Mouse (Mus musculus): ENCODE data around the gene Mertk. TPM values are rescaled to one million over a fixed set of nuclear protein-coding genes. Genes with fewer than 3 reads are reported as not detected.

Gene Mertk
- polyA plus RNA-seq, 2 experiments from 2014 or later, result not detected

DNA sequence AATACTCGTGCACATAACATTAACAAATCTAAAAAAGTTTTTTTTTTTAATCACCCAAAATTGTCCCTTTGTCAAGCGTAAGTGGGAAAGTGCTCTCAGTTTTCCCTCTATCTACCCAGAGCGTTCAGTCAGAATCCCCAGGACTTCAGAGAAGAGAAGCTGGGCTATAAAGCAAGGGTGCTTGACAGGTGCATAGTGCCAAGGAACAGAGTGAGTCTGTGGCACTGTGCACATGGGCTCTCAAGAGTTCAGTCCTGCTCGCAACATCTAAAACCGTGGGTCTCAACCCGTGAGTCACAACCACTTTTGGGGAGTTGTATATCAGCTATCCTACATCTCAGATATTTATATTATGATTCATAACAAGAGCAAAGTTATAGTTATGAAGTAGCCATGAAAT lies 71.8 kb downstream of the Mertk start:
- ATAC-seq, result no peak

DNA sequence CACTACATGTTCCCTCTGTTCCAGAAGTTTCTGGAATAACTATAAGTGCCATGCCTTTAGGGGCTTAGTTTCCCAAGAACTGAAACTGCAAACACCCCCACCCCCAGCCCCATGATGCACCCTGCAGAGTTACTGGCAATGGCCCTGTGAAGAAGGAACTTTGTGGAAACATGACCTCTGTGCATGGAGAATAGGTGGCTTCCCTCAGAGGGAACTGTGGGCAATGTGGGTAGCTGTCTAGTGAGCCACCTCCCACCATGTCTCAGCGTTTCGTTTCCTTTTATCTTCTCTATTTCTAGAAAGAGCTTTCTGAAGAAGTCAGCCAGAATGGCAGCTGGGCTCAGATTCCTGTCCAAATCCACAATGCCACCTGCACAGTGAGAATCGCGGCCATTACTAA lies 72.3 kb downstream of the Mertk start:
- no peak for ATAC-seq

DNA sequence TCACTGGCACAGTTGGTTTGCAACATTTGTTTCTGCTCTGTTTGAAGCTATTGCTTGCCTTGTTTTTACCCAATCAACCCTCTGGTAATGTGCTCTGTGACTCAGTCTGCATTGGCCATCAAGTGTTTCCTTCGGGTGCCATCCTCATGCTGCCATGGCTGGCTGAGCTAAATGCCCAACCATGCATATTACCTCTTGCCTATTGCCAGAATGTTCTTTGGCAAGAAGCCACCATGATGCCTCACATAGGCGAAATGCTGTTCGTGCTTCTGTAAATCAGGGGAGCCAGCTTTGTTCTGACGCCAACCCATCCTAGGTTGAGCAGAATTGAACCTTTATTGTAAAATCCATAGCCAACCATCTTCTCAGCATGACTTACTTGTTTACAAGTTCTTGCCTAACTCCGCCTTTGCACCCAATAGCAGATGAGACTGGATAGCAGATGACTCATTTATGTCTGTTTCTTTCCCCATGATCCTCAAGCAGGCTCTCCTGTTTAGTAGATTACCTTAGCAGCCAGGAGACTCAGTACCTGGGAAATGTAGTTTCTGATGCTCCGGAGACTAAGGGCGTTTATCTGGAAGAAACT lies 73.1 kb downstream of the Mertk start:
- ATAC-seq, result no peak

DNA sequence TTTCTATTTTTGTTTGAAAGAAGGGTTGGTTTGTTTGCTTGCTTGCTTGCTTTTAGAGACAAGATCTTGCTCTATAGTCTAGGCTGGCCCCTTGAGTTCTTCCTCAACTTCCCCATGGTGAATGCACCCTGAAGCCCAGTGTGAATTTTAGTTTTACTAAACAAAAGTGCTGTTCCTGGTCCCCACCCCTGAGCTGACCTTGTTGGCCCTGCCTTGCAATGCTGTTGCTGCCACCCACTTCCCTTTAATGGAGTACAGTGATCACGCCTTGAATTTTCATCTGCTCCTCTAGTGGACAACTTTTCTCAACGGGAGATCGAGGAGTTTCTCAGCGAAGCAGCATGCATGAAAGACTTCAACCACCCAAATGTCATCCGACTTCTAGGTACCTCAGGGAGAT lies 83.5 kb downstream of the Mertk start:
- ATAC-seq, result no peak

DNA sequence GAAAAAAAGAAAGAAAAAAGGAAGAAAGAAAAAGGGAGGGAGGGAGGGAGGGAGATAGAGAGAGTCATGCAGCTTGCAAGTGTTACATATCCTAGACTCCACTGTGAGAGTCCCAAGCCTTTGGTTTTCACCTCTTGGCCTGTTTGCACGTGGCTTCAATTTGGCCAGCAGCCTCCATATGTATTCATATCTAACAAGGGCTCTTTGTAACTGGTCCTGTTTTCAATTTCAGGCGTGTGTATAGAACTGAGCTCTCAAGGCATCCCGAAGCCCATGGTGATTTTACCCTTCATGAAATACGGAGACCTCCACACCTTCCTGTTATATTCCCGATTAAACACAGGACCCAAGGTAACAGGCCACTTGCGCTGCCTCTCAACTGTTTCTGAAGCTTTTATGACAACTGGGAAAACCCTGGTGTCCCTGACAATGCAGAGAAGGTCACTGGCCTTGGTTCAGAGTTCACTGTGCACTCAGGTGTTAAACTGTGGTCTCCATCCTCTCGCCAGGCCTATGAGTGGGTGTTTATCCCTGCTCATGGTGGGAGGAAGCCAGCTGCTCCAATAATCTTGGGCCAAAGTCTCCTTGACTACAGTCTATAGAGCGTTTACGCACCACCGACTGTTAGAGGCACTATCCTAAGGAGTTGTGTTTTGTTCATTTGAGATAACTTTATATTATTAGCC lies 85.0 kb downstream of the Mertk start:
- ATAC-seq, result no peak

DNA sequence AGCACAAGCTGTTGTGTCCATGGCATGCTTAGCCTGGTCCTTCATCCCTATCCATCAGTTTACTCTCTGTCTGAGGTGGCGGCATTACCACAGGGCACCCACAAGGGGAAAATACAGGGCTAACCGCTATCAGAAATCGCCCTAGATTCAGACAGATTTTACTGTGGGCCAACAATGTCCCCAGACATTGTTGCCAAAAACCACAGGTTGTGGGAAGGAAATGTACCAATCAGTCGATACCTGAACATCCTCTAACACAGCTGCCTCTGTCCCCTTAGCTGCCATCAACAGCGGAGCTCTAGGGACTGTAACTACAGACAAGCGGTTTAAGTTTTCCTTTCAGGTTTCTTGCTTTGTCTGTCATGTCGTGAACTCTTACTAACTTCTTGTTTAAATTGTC lies 86.1 kb downstream of the Mertk start:
- ATAC-seq, result no peak

DNA sequence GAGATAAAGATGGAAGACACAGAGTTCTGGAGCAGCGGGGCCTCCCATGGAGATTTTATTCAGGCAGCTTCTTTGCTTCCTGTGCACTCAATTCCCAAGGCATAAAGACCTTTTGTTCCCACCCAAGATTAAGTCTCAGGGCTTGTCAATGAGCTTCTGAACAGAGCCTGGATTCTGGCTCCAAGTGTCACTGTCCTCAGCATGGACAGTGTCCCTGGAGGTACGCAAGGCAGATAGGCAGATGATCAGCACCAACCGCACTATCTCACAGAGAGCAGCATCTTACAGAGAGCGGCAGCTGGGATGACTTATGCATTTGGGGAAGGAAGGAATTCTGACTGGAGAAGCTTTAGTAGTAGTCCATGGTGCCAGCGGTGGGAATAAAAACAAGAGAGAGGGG lies 87.6 kb downstream of the Mertk start:
- ATAC-seq, result no peak

DNA sequence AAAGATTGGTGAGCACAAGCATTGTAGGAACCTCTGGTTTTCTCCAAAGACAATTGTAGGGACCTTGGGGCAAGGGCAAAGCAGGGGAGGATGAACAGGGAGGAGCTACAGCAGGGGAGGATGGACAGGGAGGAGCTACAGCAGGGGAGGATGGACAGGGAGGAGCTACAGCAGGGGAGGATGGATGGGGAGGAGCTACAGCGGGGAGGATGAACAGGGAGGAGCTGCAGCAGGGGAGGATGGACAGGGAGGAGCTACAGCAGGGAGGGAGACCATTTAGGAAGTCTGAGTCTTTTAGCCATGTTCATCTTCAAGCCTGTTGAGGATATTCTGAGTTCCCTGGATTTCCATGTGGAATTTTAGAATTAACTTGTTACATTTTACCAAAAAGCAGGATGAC lies 88.0 kb downstream of the Mertk start:
- no peak for ATAC-seq

DNA sequence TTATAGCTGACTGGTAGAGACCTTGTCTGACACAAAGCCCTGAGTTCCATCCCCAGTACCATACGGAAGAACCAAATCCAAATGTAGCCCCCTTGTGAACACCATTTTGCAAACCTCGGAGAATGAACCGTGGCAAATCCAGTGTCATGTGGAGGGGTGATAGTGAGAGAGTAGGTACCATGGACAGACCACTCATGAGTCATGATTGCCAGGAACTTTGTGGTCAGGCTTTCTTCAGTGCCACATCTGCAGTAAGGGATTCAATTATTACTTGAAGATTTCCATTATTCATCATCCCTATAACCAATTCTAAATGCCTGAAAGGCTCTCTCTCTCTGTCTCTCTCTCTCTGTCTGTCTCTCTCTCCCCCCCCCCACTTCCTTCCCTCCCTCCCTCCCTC lies 89.0 kb downstream of the Mertk start:
- no peak for ATAC-seq

DNA sequence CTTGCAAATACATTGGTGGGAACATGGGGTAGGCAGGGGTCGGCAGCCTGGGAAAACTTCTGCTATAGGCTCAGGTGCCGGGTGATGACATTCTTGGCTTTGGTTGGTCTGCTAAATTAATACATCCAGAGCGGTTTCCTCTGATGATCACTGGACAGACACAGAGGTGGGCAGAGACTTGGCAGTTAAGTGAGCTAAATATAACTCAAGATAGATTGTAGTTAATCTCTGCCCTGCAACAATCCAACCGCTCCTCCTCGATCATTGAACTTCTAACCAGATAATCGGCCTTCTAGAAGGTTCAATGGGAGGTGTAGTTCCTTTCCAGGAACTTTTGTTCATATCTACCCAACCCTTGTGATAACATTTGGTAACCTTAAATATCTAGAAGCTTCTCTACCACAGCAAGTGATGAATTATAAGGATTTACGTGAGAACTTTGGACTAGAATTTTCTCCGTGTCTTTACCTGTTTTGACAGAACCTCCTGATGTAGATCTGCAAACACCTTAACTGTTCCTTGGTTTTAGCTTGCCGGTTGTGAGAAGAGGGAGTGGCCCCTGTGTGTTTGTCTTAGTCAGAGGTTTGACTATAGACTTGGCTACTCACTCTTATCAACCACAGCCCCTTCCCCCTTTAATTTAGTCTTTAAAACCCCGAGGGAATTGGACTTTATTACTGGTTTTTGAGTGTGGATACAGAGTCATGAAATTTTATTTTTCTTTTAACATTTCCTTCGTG lies 92.3 kb downstream of the Mertk start:
- no peak for ATAC-seq

DNA sequence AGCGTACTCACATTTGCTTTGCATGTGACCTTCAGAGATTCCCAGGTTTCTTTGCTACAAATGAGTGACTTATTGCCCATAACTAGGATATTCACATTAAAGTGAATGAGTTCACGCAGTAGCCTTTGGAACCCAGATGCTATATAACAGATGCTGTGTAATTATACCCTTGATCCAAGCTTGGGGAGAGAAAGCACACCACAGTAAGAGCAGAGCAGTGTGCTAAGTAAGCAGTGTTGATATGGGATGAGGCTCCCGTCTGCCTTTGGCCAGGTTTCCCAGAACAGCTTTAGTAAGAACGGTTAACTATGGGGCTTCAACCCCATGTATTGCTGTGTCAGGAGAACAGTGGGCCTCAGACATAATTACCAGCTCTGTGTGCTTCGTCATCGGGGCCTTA lies 95.2 kb downstream of the Mertk start:
- ATAC-seq, result no peak

DNA sequence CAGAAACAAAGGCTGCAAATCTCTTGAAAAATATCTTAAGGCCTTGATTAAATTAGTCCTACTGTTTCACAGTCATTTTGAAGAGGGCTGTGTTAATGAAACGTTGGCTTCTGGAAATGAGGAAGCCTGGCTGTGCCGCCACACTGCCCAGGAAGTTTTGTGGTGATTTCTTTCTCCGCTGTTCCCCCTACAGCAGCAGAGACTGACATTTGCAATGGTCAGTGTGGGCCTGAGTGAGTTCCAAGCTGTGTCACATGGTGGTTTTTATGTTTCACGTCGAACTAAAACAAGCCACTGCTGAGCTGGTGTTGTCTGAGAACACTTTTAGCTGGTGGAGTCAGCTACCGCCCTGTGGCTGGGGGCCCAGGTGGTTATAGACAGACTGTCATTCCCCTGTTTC lies 97.7 kb downstream of the Mertk start:
- ATAC-seq, result no peak

DNA sequence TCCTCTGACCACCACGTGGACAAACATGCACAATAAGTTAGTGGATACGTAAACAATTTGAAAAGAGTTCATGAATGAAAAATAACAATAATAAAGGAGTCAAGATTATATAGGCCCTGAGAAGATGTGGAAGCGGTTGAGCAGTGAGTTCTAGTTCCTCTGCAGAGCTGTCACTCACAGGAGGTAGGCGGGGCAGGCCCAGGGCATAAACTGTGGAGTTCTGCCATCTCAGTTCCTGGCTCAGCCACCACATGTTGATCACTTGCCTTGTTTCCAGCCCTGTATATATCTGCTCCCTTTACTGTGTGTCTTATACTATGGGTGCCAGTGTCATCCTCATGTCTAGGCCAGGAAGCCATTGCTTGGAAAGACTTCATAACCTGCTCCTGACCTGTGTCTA lies 104.7 kb downstream of the Mertk start:
- ATAC-seq, result no peak

DNA sequence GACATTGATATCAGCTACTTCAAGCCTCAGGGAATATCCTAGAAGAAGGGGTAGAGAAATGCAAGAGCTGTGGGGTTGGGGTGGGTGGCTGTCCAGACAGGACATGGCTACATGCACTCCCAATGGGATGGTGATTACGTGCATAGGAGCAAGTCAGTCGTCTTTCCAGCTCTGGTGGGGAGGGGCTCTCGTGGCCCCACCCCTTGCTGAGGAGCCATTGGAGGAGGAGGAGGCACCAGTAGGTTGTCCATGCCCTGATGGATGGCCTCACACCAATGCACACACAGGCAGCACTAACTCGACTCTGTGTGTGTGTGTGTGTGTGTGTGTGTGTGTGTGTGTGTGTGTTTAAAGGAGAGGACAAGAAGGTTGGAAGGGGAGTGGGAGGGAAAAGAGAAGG lies 106.6 kb downstream of the Mertk start:
- no peak for ATAC-seq

DNA sequence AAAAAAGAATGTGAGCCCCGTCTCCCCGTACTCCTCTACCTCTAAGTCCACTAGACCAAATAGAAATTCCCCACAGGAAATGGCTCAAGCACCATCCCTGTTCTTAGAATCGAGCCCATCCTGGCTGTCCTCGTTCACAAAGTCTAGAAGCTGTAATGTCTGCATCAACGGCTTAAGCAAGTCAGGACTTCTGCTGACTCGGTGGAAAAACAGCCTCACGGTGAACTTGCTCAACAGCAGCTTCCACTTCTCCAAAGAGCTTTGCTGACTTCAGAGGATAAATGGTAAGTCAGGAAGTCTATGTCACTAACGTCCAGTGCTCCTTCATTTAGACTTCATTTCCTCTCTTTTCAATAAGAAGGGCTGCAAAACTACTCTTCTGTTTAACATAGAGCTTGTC lies 107.8 kb downstream of the Mertk start:
- no peak for ATAC-seq

DNA sequence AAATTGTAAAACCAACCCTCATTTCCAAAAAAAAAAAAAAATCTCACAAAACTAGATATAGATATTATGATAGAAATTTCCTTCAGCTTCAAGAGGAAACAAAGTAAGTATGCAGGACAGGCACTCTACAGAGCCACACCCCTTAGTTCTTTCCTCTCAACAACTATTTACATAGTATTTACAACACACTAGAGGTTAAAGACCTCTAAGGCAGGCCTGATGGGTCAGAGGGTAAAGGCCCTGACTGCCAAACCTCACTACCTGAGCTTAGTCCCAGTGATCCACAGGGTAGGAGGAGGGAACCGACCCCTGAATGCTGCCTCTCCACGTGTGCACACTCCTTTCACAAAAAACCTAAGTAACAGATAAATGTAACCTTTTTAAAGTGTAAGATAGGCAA lies 114.0 kb downstream of the Mertk start:
- ATAC-seq, result no peak

DNA sequence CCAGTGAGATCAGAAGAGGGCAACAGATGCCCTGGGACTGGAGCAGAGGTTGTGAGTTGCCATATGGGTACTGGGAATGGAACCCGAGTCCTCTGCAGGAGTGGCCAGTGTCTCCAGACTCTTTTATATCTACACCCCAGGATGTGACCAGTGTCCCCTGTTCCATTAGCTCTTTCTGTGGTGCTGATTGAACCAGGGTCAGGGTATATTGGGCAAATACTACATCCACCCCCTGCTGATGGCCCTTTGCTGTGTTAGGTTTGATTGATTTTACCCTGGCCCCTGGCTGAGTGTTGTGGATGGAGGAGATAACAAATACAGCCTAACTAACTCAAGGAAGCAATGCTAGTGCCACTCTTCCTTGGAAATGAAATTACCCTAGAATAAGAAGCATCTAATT lies 117.6 kb downstream of the Mertk start:
- no peak for ATAC-seq

DNA sequence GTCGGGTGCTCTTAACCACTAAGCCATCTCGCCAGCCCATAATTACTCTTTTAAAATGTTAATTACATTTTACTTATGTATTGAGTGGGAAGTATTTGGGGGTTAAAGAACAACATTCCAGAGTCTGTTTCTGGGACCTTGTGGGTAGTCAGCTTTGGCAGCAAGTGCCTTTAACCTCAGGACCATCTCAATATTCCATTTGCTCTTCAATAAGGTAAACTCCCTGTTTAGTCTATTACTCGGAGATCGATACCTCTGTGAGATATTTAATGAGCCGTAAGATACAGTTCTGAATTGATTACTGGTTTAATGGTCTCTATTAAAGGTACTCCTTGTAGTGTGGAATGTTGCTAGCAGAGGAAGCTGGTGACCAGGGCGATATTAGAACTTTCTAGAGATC lies 118.2 kb downstream of the Mertk start:
- no peak for ATAC-seq

DNA sequence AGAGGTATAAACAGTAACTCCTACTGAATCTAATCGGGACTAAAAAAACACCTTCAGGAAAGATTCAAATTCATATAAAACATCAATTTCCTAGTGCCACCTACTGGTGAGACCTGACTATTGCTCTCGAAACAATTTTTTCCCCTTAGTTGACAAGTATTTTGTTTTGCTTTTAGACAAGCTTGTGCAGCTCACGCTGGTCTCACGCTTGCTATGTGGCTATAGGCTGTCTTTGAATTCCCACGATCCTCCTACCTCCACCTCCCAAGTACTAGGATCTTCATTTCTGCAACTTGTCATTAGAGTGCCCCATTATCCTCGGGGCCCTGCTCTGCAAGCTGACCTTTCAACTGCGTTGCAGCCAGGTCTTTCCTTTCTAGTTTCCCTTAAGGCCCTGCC lies 118.6 kb downstream of the Mertk start:
- ATAC-seq, result peak; percentile 46

DNA sequence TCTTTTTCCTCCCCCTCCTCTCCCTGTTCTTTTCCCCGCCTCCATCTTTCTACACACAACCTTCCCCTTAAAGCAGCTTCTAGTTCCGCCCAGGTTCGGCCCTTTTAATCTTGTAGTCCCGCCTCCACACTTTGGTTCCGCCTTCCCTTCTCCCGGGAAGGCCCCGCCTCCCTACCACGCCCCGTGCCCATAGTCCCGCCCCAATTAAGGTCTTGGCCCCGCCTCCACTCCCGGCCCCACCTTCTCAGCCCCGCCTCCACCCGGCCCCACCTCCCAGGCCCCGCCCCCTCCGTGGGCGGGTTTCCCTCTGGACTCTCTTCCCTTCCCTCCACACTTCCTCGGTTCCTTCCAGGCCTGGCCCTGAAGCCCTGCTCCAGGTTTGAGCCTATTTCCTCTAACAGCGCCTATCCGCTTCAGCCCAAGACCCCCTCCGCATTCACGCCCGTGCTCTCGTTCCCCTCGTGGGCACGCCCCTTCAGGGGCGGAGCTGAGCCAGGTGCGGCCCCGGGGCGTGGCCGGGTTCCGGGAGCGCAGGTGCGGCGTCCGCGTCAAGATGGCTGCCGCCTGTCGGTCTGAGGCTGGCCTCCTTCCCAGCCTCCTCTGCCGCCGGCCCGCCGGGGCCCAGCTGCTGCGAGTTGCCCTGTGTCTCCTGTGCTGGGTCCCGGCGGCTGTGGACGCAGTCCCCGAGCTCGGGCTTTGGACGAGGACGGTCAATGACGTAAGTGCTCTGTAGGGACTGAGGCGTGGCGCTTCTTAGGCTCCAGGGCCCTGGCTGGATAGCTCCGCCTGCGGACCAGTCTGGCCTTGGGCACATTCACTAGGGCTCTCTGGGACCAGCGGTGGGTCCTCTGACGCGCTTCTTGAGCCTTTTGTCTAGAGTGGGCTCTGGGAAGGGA lies 119.3 kb downstream of the Mertk start, which contains the start of gene Tmem87b:
Gene Tmem87b, plus strand, starts transcription at position 333 of the 896 bp plus-strand sequence.
- peak; percentile 88 for ATAC-seq

DNA sequence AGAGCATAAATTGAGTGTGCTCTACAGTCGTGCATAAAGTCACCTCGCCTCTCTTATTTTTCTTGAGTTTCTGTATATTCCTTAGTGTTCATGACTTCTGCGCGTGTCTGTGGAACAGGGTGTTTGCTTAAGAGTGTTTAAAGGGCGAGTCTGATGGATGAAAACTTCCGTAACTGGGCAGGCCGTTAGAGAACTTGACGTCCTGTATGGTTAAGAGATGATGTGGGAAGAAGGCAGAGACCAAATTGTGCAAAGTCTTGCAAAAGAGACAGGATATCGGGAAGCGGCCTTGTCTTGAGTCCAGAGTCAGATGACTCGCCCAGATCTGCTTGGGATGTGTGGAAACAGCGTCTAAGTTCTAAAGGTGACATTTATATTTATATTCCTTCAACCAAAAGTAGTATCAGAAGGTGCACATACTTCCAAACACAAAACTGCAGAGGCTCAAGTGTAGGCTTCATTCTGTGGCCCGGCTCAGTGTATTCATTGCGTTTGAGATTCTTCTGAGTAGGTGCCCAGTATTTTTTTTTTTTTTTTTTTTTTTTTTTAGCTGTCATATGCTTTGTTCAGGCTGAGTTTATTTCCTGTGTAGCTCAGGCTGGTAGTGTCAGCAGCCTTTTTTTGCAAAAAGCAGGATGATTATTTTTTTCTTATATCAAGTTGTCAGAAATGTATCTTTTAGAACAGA lies 120.3 kb downstream of the Mertk start:
- no peak for ATAC-seq

DNA sequence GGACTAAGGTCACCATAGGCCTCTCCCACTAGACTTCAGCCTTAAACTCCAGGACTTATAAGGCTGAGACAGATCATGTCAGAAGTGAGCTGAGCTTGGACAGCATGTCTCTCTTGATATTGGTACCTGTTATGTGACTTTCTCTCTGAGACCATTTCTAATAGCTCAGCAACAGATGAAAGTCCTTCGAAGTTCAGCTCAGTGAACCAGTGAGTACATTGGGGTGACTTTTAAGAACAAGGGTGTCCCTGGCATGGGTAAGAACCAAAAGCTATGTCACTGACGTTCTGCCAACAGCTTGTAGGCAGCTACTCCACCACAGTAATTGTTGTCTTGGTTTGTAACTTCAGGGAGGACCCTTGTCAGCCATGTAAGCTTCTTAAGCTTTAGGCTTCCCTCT lies 121.9 kb downstream of the Mertk start:
- ATAC-seq, result no peak

DNA sequence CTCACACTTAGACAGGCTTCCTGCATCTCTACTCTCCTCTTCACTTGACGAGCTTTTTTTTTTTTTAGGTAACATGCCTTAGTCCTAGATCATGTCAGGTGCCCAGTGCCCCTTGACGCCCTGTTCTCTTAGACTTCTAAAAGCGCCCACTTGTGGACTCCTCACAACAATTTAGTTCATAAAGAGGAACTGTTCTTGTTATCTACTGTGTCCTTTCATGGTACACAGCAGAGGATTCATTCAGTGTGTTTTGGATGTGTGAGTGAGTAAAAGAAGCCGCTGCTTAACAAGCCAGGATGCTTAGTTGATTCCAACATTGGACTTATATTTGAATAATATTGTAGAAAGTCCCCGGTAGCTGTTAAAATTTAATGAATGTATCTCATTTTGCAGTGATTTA lies 125.1 kb downstream of the Mertk start:
- ATAC-seq, result no peak
